Mouse (Mus musculus) neural tube, embryonic 12.5 days (tissue): ENCODE measurements at regions not wholly inside any gene's neighbourhood (a gene's known extent, or its start where the extent isn't known, plus 50 kb on each side); places are given as distances from the start of the nearest gene placed in this dataset.

ENCODE experiments used
- ATAC-seq: fragments of 200-750 bp; cut with Nextera tagmentation; 2 replicates; pipeline ENCODE4 v1.8.0; 2017; ENCODE audit warnings: low read depth, mild to moderate bottlenecking, moderate TSS enrichment, moderate library complexity; ENCODE audit not compliant: low FRiP score
- H3K27ac ChIP-seq: fragments of 300-500 bp; sonication (generic); 2 replicates; pipeline ENCODE4 v1.5.1; 2016
- H3K27me3 ChIP-seq: fragments of 300-500 bp; sonication (generic); replicated peaks from 2 replicates; pipeline ENCODE4 v1.6.1; 2016; ENCODE audit warnings: mild to moderate bottlenecking
- H3K36me3 ChIP-seq: fragments of 300-500 bp; sonication (generic); 2 replicates; pipeline ENCODE4 v1.6.1; 2016; ENCODE audit warnings: mild to moderate bottlenecking
- H3K4me1 ChIP-seq: fragments of 300-500 bp; sonication (generic); 2 replicates; pipeline ENCODE4 v1.6.1; 2016
- H3K4me2 ChIP-seq: fragments of 300-500 bp; sonication (generic); replicated peaks from 2 replicates; pipeline ENCODE4 v1.6.1; 2016; ENCODE audit warnings: mild to moderate bottlenecking
- H3K4me3 ChIP-seq: fragments of 300-500 bp; sonication (generic); 2 replicates; pipeline ENCODE4 v1.5.1; 2016
- H3K9ac ChIP-seq: fragments of 300-500 bp; sonication (generic); 2 replicates; pipeline ENCODE4 v1.6.1; 2016; ENCODE audit warnings: mild to moderate bottlenecking
- H3K9me3 ChIP-seq: fragments of 300-500 bp; sonication (generic); 2 replicates; pipeline ENCODE4 v1.6.1; 2016; ENCODE audit warnings: mild to moderate bottlenecking
- WGBS: fragments of 180-500 bp; shearing (Covaris S2); methylation state at CpG from one replicate; pipeline ENCODE4 v1.1.7; 2016; 5-methylcytosine and 5-hydroxymethylcytosine counted together

DNA sequence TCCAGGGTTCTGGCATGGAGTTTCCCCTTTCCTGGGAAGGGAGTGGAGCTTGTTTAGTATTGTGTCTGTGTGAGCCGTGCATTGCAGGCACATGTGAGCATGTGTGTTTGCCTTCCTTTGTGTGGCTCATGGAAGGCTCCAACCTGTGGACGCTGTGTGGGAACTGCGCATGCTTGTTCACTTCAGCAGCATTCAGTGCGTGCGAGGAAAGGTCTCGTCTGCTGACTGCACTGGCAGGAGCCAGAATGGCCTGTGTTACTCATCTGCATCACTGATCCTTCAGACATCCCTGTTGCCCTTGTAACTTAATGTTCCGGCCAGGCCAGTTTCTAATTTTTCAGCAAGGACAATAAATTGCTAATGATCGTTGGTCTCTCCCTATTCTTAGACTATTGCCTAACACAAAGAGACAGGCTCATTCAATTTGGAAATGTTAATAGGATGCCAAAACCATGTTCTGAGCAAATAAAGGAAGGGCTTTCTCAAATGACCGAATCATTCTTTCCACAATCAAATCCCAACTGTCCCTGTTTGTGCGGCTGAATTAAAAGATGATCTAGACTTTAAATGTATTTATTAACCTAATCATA is 167.9 kb upstream of the Npy start:
- H3K4me2 ChIP-seq = no peak overlapping the region
- ATAC-seq = no peak
- no peak overlapping the region for H3K4me3 ChIP-seq
- H3K27me3 ChIP-seq = no peaks in the 10 kb centered on the region
- 81% methylated on average over 10 of the region's 10 CpGs for WGBS
- H3K27ac ChIP-seq = no peak overlapping the region
- no peaks in the 10 kb centered on the region for H3K9me3 ChIP-seq
- no peaks in the 10 kb centered on the region for H3K36me3 ChIP-seq
- H3K4me1 ChIP-seq = no peaks in the 10 kb centered on the region
- no peak overlapping the region for H3K9ac ChIP-seq

DNA sequence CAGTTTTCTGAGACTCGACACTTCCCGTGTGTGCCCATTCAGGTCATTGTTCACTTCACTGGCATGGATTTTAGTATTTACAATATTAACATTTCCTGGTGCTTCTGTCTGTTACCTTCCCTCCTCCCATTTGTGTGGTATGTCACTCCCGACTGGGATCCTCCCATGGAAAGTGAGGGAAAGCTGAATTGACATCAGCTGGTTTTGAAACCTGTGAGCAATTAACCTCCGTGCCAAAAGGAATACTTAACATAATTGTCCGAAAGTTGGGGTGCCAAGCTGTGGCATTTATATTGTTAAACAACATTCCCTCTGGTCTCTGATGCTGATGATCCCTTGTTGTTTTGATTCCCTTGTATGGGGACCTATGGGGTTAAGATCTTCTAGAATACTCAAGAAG is 167.3 kb upstream of the Npy start:
- Histone ChIP-seq H3K4me2 (no peak overlapping the region), H3K27ac (no peak overlapping the region), H3K4me3 (no peak overlapping the region), H3K4me1 (no peaks in the 10 kb centered on the region), H3K9ac (no peak overlapping the region), H3K27me3 (no peaks in the 10 kb centered on the region), H3K36me3 (no peaks in the 10 kb centered on the region), H3K9me3 (no peaks in the 10 kb centered on the region)
- ATAC-seq = no peak
- WGBS = 74% methylated on average over 5 of the region's 5 CpGs

DNA sequence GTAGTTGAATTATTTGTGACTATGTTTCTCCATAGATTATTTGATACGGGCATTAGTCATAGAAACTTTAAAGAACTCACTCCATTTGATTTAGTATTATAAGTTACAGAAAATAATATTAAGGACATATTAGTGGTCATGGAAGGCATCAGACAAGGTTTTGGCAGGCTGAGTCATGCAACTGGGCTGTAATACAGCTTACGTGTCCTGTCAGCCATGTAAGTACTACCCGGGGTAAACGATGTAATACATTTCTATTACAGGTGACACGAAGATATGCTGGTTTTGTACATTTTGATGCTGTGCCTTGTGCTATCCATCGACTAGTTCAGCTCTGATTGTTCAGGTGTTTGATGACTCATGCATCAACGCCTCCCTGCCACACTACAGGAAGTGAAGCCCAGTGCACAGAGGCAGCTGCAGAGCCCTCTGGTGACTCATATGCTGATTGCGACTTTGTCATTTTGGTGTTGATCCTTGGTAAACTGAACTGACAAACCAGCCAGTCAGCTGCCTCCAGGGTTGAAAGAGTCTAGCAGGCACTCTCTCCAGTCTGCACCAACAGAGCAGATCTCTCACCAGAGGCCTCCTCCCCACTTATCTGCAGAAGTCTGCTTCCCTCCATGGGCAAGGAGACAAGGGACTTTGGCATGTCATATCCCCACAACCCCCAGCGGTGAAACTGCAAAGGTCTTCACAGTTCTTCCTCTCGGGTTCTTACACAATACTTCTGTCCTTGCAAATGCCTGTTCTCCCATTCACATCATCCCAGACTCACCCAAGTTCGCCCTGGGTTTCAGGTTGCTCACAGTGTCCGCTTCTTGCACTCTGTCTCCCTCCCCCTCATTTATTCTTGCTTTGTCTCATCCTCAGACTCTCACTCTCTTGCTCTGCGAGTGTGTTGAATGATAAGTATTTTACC is 165.9 kb upstream of the Npy start:
- no peaks in the 10 kb centered on the region for H3K36me3 ChIP-seq
- 0 out of 2 replicates have a peak overlapping the region, but pooled peaks have one; percentile 22 for H3K9ac ChIP-seq
- 79% methylated on average over 13 of the region's 13 CpGs for WGBS
- ATAC-seq = no peak
- no peak overlapping the region for H3K4me3 ChIP-seq
- H3K4me1 ChIP-seq = no peaks in the 10 kb centered on the region
- H3K27ac ChIP-seq = no peak overlapping the region
- H3K4me2 ChIP-seq = no peak overlapping the region
- no peaks in the 10 kb centered on the region for H3K9me3 ChIP-seq
- no peaks in the 10 kb centered on the region for H3K27me3 ChIP-seq

DNA sequence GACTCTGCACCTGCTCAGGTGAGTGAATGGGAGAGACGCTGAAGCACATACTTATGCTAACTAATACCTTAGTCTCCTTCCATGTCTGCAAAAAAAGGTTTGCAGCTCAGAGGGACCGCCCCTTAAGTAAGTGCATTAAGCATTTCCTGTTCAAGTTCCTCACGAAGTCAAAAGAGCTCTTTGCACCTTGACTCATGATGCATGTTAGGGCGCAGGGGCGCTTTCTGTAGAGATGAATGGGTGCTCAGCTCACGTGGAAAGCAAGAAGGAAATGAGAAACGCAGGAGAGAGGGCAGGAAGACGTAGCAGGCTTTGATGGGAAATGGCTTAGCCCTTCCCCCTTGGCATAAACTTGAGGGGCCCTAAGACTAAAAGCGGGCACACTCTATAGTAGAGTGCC is 164.5 kb upstream of the Npy start:
- H3K4me3 ChIP-seq = no peak overlapping the region
- no peaks in the 10 kb centered on the region for H3K36me3 ChIP-seq
- H3K27ac ChIP-seq = no peak overlapping the region
- H3K9me3 ChIP-seq = no peaks in the 10 kb centered on the region
- WGBS = 78% methylated on average over 9 of the region's 9 CpGs
- H3K9ac ChIP-seq = no peak overlapping the region
- H3K27me3 ChIP-seq = no peaks in the 10 kb centered on the region
- H3K4me2 ChIP-seq = no peak overlapping the region
- ATAC-seq = no peak
- no peaks in the 10 kb centered on the region for H3K4me1 ChIP-seq

DNA sequence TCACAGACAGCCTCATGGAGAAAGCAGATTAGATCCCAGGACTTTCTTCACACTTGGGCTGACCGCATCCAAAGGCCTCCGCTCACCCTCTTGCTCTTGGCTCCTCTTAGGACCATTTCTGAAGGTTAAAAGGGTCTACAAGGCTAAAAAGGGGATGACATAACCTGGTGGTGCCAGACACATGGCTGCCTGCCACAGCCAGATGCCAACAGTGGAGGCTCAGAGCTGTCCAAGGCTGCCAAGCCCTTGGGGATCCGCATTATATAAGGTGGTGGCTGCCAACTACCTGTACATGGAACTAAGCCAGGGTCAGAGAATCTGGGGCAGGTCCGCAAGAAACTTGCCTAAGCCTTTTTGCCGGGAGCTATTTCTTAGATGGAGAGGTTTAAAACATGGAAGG is 151.5 kb upstream of the Npy start:
- H3K9ac ChIP-seq = no peak overlapping the region
- H3K4me3 ChIP-seq = no peak overlapping the region
- 97% methylated on average over 5 of the region's 5 CpGs for WGBS
- H3K27ac ChIP-seq = no peak overlapping the region
- no peaks in the 10 kb centered on the region for H3K27me3 ChIP-seq
- no peaks in the 10 kb centered on the region for H3K36me3 ChIP-seq
- ATAC-seq = no peak
- H3K9me3 ChIP-seq = no peaks in the 10 kb centered on the region
- H3K4me2 ChIP-seq = no peak overlapping the region
- no peaks in the 10 kb centered on the region for H3K4me1 ChIP-seq

DNA sequence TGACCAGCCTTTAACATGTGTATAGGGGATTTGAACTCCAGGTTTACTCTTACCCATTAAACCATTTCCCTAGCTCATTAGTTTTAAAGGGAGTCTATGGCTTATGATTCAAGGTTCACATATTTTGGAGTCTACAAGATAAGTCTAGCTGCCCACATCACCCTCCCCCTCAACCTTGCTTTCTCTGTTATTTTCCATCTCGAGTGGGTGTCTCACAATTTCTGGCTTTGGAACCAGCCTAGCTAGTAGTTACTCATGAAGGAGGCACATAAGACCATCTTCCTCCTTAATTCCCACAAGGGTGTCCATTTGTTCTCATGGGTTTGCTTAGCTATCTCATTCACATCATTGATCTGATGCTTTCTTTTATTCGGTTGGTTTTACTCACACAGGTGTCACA is 150.6 kb upstream of the Npy start:
- H3K36me3 ChIP-seq = no peaks in the 10 kb centered on the region
- no peak overlapping the region for H3K4me3 ChIP-seq
- no peaks in the 10 kb centered on the region for H3K27me3 ChIP-seq
- H3K27ac ChIP-seq = no peak overlapping the region
- ATAC-seq = no peak
- H3K9me3 ChIP-seq = no peaks in the 10 kb centered on the region
- WGBS = 85% methylated on average over 2 of the region's 2 CpGs
- no peak overlapping the region for H3K9ac ChIP-seq
- H3K4me1 ChIP-seq = no peaks in the 10 kb centered on the region
- no peak overlapping the region for H3K4me2 ChIP-seq

DNA sequence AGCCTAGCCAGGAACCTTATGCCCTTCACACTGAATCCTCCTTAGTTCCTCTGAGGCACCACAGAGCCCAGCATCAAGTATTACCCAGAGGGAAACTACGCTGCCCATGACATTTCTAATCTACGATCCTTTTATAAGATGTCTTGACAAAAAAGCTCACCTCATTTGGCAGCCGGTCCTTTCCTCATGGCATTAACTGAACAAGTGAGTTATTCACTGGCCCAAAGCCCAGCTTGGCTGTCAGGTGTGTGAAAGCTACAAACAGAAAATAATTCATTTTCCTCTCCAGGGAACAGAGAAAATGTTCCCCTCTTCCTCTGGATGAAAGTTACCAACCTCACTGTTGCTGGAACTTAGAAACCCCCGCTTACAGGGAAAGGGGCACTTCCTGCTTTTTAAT is 135.7 kb upstream of the Npy start:
- Histone ChIP-seq H3K27ac (no peak overlapping the region), H3K27me3 (no peaks in the 10 kb centered on the region), H3K36me3 (no peaks in the 10 kb centered on the region), H3K4me1 (no peaks in the 10 kb centered on the region), H3K4me2 (no peak overlapping the region), H3K9me3 (no peaks in the 10 kb centered on the region), H3K9ac (no peak overlapping the region), H3K4me3 (no peak overlapping the region)
- no peak for ATAC-seq
- WGBS = 72% methylated on average over 4 of the region's 4 CpGs

DNA sequence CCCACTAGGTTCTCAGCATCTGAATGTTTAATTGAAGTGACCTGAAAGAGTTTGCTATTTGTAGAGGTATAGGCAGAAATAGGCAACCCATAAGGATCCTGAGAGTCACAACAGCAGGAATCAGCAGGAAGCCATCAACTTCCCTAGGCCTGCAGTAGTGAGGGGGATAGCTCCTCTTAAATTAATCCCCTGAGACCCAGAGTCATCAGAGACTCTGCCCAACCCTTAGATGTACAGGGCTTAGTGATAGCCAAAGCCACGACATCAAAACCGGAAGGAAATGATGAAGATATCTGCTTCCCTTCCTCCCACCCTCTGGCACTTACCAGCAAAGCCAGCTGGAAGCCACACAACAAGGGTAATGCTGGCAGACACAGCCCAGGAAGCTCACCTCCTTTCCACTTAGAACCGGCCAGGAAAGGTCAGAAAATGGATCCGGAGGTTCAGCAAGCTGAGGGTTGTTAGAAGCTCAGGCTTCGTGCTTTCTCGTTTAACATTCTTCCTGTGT is 130.4 kb upstream of the Npy start:
- ATAC-seq = no peak
- Histone ChIP-seq H3K4me1 (no peaks in the 10 kb centered on the region), H3K36me3 (no peaks in the 10 kb centered on the region), H3K4me3 (no peak overlapping the region), H3K9me3 (no peaks in the 10 kb centered on the region), H3K9ac (no peak overlapping the region), H3K4me2 (no peak overlapping the region), H3K27me3 (no peaks in the 10 kb centered on the region), H3K27ac (no peak overlapping the region)
- WGBS = 59% methylated on average over 6 of the region's 6 CpGs

DNA sequence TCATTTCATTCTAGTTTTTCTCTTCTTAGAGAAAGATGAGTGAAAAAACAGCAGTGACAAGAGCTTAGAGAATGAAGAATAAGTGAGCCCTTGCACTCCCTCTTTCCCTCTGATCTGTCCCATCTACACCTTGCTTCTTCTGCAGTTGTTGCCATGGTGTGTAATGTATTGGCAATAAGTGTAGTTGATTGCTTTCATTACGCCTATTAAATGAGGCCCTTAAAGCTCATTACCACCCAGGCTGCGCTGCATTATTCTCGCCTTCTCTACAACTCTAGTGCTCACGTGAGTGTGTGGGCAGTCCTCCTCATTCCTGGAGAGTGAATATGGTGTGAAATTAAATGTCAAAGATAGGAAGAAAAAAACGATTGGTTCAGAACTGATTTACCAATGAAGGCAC is 127.7 kb upstream of the Npy start:
- Histone ChIP-seq H3K9ac (no peak overlapping the region), H3K36me3 (no peaks in the 10 kb centered on the region), H3K9me3 (no peaks in the 10 kb centered on the region), H3K4me2 (no peak overlapping the region), H3K4me1 (no peaks in the 10 kb centered on the region), H3K27ac (no peak overlapping the region), H3K4me3 (no peak overlapping the region), H3K27me3 (no peaks in the 10 kb centered on the region)
- no peak for ATAC-seq
- WGBS = 37% methylated on average over 5 of the region's 5 CpGs

DNA sequence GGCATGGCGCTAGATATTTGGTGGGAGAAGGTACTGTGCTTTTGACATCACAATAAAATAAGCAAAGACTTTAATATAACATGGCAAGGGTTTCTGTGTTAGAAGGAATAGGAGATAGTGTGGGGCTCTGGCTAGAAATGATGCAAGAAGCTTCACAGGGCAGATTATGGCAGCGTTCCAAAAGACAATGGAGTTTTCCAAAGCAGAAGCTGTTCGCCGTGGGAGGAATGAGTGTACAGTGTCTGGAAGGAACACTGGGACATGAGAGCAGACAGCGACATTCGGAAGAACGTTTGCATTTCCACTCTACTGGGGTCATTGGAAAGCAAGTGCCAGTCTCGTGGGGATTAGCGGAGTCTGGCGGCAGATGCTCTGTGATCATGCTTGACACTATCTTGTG is 125.5 kb upstream of the Npy start:
- Histone ChIP-seq H3K9ac (no peak overlapping the region), H3K27ac (no peak overlapping the region), H3K4me1 (no peaks in the 10 kb centered on the region), H3K4me2 (no peak overlapping the region), H3K36me3 (no peaks in the 10 kb centered on the region), H3K27me3 (no peaks in the 10 kb centered on the region), H3K9me3 (no peaks in the 10 kb centered on the region), H3K4me3 (no peak overlapping the region)
- 91% methylated on average over 10 of the region's 10 CpGs for WGBS
- no peak for ATAC-seq

DNA sequence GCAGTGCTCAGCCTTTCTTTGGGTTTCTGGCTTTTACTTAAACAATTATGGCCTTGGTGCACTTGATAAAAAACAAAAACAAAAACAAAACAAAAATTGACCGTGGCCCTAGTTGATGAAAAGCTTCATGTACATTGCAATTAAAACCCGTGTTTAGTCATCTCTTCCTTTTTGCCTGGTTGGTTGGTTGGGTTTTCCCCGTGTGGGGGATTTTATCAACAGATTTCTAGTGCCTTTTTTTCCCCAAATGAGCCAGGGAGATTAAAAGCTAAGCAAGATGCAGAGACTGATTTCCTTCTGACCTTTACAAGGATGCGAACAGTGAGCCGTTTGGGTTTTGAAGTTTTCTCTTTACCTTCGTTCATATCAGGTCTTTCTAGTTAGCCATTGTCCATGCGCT is 121.1 kb upstream of the Npy start:
- no peak overlapping the region for H3K4me2 ChIP-seq
- no peak overlapping the region for H3K9ac ChIP-seq
- no peak overlapping the region for H3K27ac ChIP-seq
- 90% methylated on average over 7 of the region's 7 CpGs for WGBS
- no peaks in the 10 kb centered on the region for H3K4me1 ChIP-seq
- H3K4me3 ChIP-seq = no peak overlapping the region
- no peaks in the 10 kb centered on the region for H3K27me3 ChIP-seq
- H3K9me3 ChIP-seq = no peaks in the 10 kb centered on the region
- H3K36me3 ChIP-seq = no peaks in the 10 kb centered on the region
- ATAC-seq = no peak

DNA sequence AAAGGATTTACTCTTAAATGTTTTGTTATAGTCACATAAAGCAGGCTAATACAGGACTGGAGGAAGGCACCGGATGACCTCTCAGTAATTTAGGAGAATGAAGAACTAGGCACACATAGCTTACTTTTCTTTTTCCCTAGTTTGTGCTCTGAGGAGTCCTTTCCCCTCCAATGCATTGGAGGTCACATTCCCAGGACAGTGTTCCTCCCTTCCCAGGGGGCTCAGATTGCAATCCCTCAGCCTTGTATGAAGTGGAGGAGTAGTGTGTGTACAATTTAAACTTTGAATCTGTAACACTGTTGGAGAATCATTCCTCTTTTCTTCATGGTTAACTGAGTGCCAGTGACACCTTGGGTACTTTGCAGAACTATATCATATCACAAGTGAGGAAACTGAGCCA is 109.5 kb upstream of the Npy start:
- no peak for ATAC-seq
- Histone ChIP-seq H3K4me3 (no peak overlapping the region), H3K4me2 (no peak overlapping the region), H3K36me3 (no peaks in the 10 kb centered on the region), H3K9ac (no peak overlapping the region), H3K27ac (no peak overlapping the region), H3K27me3 (no peaks in the 10 kb centered on the region), H3K4me1 (peaks cover 6% of the 10 kb centered on the region; the same call in 1 of the 2 replicates), H3K9me3 (no peaks in the 10 kb centered on the region)
- WGBS = 97% methylated on average over 1 of the region's 1 CpGs

DNA sequence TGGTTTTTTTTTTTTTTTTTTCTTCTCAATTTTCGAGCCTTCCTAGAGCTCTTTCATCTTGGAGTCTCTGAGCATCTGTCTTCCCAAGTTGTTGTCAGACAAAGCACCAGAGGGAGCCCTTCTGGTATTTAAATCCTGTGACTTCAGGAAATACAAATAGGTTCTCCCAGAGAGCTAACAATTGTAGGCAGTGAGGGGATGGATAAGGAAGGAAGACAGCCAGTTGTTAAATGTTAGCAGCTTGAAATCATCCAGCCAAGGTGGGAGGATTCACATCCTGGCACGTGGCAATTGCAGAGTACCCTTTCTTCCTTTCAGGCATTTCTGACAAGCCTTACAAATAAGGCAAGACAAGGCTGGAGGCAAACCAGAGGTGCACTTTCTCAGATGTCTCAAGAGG is 106.0 kb upstream of the Npy start:
- no peak overlapping the region for H3K9ac ChIP-seq
- no peaks in the 10 kb centered on the region for H3K27me3 ChIP-seq
- H3K36me3 ChIP-seq = no peaks in the 10 kb centered on the region
- H3K9me3 ChIP-seq = no peaks in the 10 kb centered on the region
- WGBS = 3% methylated on average over 2 of the region's 2 CpGs
- ATAC-seq = no peak
- no peak overlapping the region for H3K4me3 ChIP-seq
- H3K4me2 ChIP-seq = no peak overlapping the region
- peaks cover 6% of the 10 kb centered on the region; the same call in 1 of the 2 replicates for H3K4me1 ChIP-seq
- H3K27ac ChIP-seq = no peak overlapping the region
